9 mouse cellular contexts compared by ENCODE assay signal in the genomic region with DNA sequence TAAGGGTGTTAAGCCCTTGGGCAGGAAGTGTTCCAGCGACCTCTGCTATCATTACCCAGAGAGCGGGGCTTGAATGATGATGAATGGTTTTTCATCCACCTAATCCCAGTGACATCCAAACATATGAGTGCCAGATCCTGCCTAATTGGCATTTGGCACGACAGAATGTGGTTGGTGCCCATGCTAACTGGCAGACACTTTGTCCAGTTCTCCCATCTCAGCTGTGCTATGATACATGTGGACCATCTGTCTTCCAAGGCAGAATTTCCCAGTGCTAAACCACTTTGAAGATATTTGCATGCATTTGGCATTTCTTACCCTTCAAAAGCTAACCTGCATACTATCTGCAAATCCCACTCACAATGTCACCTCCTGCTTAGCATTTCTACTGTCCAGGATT.
DNase-seq lines count a peak whose midpoint lies in the region; ATAC-seq and TF ChIP-seq lines count a peak whose summit lies in the region.
"Had no signal": no experiment of that assay in that cellular context is flagged by ENCODE, and none has a peak within 500 bp of the region (broad histone marks: within the 10 kb centered on the region; RNA-seq: fewer than 3 reads in every experiment).

No protein-coding gene starts in this region.

- H3K9me3 ChIP-seq in hindbrain, embryonic 14.5 days (ENCODE audit: control insufficient read depth, low read length), result no peaks in the 10 kb centered on the region
- no peaks in the 10 kb centered on the region for H3K9me3 ChIP-seq in hindbrain, embryonic 13.5 days
- H3K9me3 ChIP-seq in forebrain, embryonic 16.5 days (ENCODE audit: control insufficient read depth, low read length), result no peaks in the 10 kb centered on the region
- no peaks in the 10 kb centered on the region for H3K9me3 ChIP-seq in intestine, postnatal 0 days (ENCODE audit: control insufficient read depth)

- H3K4me2 ChIP-seq in hindbrain, embryonic 14.5 days (replicated peaks), result no peak overlapping the region
- H3K4me2 ChIP-seq in hindbrain, embryonic 13.5 days, result no peak overlapping the region
- no peak overlapping the region for H3K4me2 ChIP-seq in forebrain, embryonic 16.5 days (ENCODE audit: low read length)
- H3K4me2 ChIP-seq in intestine, postnatal 0 days (replicated peaks; ENCODE audit: low read depth), result no peak overlapping the region

- 52% methylated on average over 3 of the region's 3 CpGs for whole genome bisulfite sequencing in hindbrain, embryonic 14.5 days
- WGBS in hindbrain, embryonic 13.5 days, result 65% methylated on average over 3 of the region's 3 CpGs
- 35% methylated on average over 3 of the region's 3 CpGs for WGBS in forebrain, embryonic 16.5 days
- WGBS in intestine, postnatal 0 days, result 64% methylated on average over 3 of the region's 3 CpGs

- H3K27ac ChIP-seq in hindbrain, embryonic 14.5 days, result no peak overlapping the region
- no peak overlapping the region for H3K27ac ChIP-seq in hindbrain, embryonic 13.5 days
- peak overlapping the region; percentile 87 for H3K27ac ChIP-seq in forebrain, embryonic 16.5 days (ENCODE audit: low read length)
- H3K27ac ChIP-seq in intestine, postnatal 0 days (ENCODE audit: low read depth, low read length), result no peak overlapping the region
- H3K27ac ChIP-seq: heart, adult 2 months had no signal

- no peak overlapping the region for H3K9ac ChIP-seq in hindbrain, embryonic 14.5 days
- no peak overlapping the region for H3K9ac ChIP-seq in hindbrain, embryonic 13.5 days
- no peak overlapping the region for H3K9ac ChIP-seq in forebrain, embryonic 16.5 days (replicated peaks; ENCODE audit: low read depth, low read length)
- no peak overlapping the region for H3K9ac ChIP-seq in intestine, postnatal 0 days (ENCODE audit: low read depth, low read length)

- H3K4me1 ChIP-seq in hindbrain, embryonic 14.5 days (replicated peaks; ENCODE audit: control insufficient read depth, insufficient read depth, low read length), result no peaks in the 10 kb centered on the region
- H3K4me1 ChIP-seq in hindbrain, embryonic 13.5 days (replicated peaks), result no peaks in the 10 kb centered on the region
- H3K4me1 ChIP-seq in forebrain, embryonic 16.5 days (replicated peaks; ENCODE audit: control insufficient read depth, insufficient read depth, low read length), result peaks cover 7% of the 10 kb centered on the region
- no peaks in the 10 kb centered on the region for H3K4me1 ChIP-seq in intestine, postnatal 0 days (replicated peaks; ENCODE audit: control insufficient read depth, insufficient read depth, low read length)

- ATAC-seq in hindbrain, embryonic 14.5 days (ENCODE audit: low FRiP score), result peak; percentile 17; the same call in 1 of the 2 replicates
- ATAC-seq in hindbrain, embryonic 13.5 days (ENCODE audit: low FRiP score), result no peak
- ATAC-seq in forebrain, embryonic 16.5 days, result peak; percentile 93
- ATAC-seq in intestine, postnatal 0 days, result no peak

- no peaks in the 10 kb centered on the region for H3K36me3 ChIP-seq in hindbrain, embryonic 14.5 days (replicated peaks; ENCODE audit: control insufficient read depth, insufficient read depth)
- H3K36me3 ChIP-seq in hindbrain, embryonic 13.5 days, result no peaks in the 10 kb centered on the region
- H3K36me3 ChIP-seq in forebrain, embryonic 16.5 days (ENCODE audit: control insufficient read depth, insufficient read depth), result no peaks in the 10 kb centered on the region
- H3K36me3 ChIP-seq in intestine, postnatal 0 days (ENCODE audit: control insufficient read depth, insufficient read depth), result no peaks in the 10 kb centered on the region

- peak; percentile 48 for DNase-seq in hindbrain, embryonic 14.5 days (ENCODE audit: low spot score)
- peak; percentile 60 for DNase-seq in brain, embryonic 18.5 days (ENCODE audit: low read depth, low spot score)
- peak; percentile 22 to 46 for DNase-seq in left cerebral cortex, adult 9 months (ENCODE audit: low spot score in 2 of 2)
- no peak for DNase-seq in spleen, postnatal 36 days (ENCODE audit: low spot score in 2 of 2)
- no peak for DNase-seq in gastrocnemius, adult 8-10 months (ENCODE audit: low spot score in 2 of 2)
- DNase-seq: heart, adult 2 months had no signal

- no peak overlapping the region for H3K4me3 ChIP-seq in hindbrain, embryonic 14.5 days (replicated peaks; ENCODE audit: low read length)
- no peak overlapping the region for H3K4me3 ChIP-seq in hindbrain, embryonic 13.5 days
- no peak overlapping the region for H3K4me3 ChIP-seq in forebrain, embryonic 16.5 days (replicated peaks; ENCODE audit: low read length)
- no peak overlapping the region for H3K4me3 ChIP-seq in intestine, postnatal 0 days (ENCODE audit: low read depth, low read length)
- H3K4me3 ChIP-seq: heart, adult 2 months had no signal

- H3K27me3 ChIP-seq in hindbrain, embryonic 14.5 days (ENCODE audit: control insufficient read depth, insufficient read depth, low read length), result no peaks in the 10 kb centered on the region
- no peaks in the 10 kb centered on the region for H3K27me3 ChIP-seq in hindbrain, embryonic 13.5 days
- no peaks in the 10 kb centered on the region for H3K27me3 ChIP-seq in forebrain, embryonic 16.5 days (replicated peaks; ENCODE audit: control insufficient read depth, insufficient read depth, low read length)
- no peaks in the 10 kb centered on the region for H3K27me3 ChIP-seq in intestine, postnatal 0 days (replicated peaks; ENCODE audit: control insufficient read depth, insufficient read depth, low read length)

- no peak for TF ChIP-seq CTCF in intestine, postnatal 0 days (IDR thresholded peaks at IDR 0.05; ENCODE audit: low read depth)

Comparison
In these comparisons a context has a peak if more than half of its experiments do, and no peak if none do; other contexts are left out.
1. ATAC-seq: peak in hindbrain, embryonic 14.5 days (single experiment) and forebrain, embryonic 16.5 days (single experiment); none in hindbrain, embryonic 13.5 days (single experiment) and intestine, postnatal 0 days (single experiment).
2. DNase-seq: peak in hindbrain, embryonic 14.5 days (single experiment), brain, embryonic 18.5 days (single experiment) and left cerebral cortex, adult 9 months (2 of 2); none in spleen, postnatal 36 days (0 of 2) and gastrocnemius, adult 8-10 months (0 of 2).